Mouse (Mus musculus) left cerebral cortex, postnatal 4 days (tissue): ENCODE measurements around the gene Klk11. TPM values are rescaled to one million over a fixed set of nuclear protein-coding genes. Genes with fewer than 3 reads are reported as not detected.

ENCODE experiments used
- DNase-seq: peaks from one replicate; pipeline ENCODE4 v3.0.0-alpha.2; 2022
- intact Hi-C: fragments of 180-260 bp; cut with DNase I; formaldehyde crosslinking; loops from one replicate; pipeline ENCODE4 v1.15.1; 2025
- total RNA-seq, 2 experiments: library from RNA; stranded (reverse); gene quantifications; 2 replicates each; pipeline ENCODE4 v1.2.3; 2021

Gene Klk11
- not detected for total RNA-seq

GRCm38 (mm10) chr7:43774364-43774763 is at the start of gene Klk11:
Gene Klk11 (plus strand): TSS chr7:43774604.
- intact Hi-C loops: no loop called here
- DNase-seq: no peak

GRCm38 (mm10) chr7:43747788-43748187 is 26.6 kb upstream of the Klk11 start:
- intact Hi-C loops: no loop called here
- DNase-seq: no peak

GRCm38 (mm10) chr7:43752806-43753205 is 21.6 kb upstream of the Klk11 start:
- intact Hi-C loops: no loop called here
- DNase-seq: no peak

GRCm38 (mm10) chr7:43766484-43766883 is 7.9 kb upstream of the Klk11 start:
- DNase-seq: no peak
- intact Hi-C loops: no loop called here

GRCm38 (mm10) chr7:43768597-43768996 is 5.8 kb upstream of the Klk11 start, which contains the start of gene Klk12:
Gene Klk12 (plus strand): TSS chr7:43768897.
- intact Hi-C loops: no loop called here
- DNase-seq: no peak

GRCm38 (mm10) chr7:43769636-43770035 is 4.8 kb upstream of the Klk11 start:
- DNase-seq: no peak
- intact Hi-C loops: no loop called here

GRCm38 (mm10) chr7:43770701-43771100 is 3.7 kb upstream of the Klk11 start:
- no peak for DNase-seq
- intact Hi-C loops: no loop called here

- DNase-seq: no peak
- intact Hi-C loops: no loop called here
These were observed 2.5 kb upstream of the Klk11 start for GRCm38 (mm10) chr7:43771916-43772315.

- DNase-seq: no peak
- intact Hi-C loops: no loop called here
These were observed 1.5 kb upstream of the Klk11 start for GRCm38 (mm10) chr7:43772901-43773300.

GRCm38 (mm10) chr7:43774802-43775201 is 398 bp downstream of the Klk11 start:
- no peak for DNase-seq
- intact Hi-C loops: no loop called here

- intact Hi-C loops: no loop called here
- no peak for DNase-seq
These were observed 1.1 kb downstream of the Klk11 start for GRCm38 (mm10) chr7:43775311-43776057.

- intact Hi-C loops: no loop called here
These were observed 2.1 kb downstream of the Klk11 start for GRCm38 (mm10) chr7:43776506-43776905.

GRCm38 (mm10) chr7:43777423-43777822 is 3.0 kb downstream of the Klk11 start:
- no peak for DNase-seq
- intact Hi-C loops: no loop called here

More at GRCm38 (mm10) chr7:43776506-43776905, 2.1 kb downstream of the Klk11 start:
- DNase-seq: no peak

- intact Hi-C loops: no loop called here
- DNase-seq: no peak
These were observed 4.0 kb downstream of the Klk11 start for GRCm38 (mm10) chr7:43778176-43778970.

- intact Hi-C loops: no loop called here
- no peak for DNase-seq
These were observed 5.8 kb downstream of the Klk11 start for GRCm38 (mm10) chr7:43780241-43780640.

GRCm38 (mm10) chr7:43780746-43781145 is 6.3 kb downstream of the Klk11 start, which contains the start of gene Klk10:
Gene Klk10 (plus strand): TSS chr7:43781035.
- intact Hi-C loops: no loop called here
- no peak for DNase-seq

GRCm38 (mm10) chr7:43781541-43781940 is 7.1 kb downstream of the Klk11 start:
- intact Hi-C loops: no loop called here

GRCm38 (mm10) chr7:43782275-43783265 is 8.2 kb downstream of the Klk11 start:
- intact Hi-C loops: no loop called here
- peak; percentile 74 for DNase-seq

More at GRCm38 (mm10) chr7:43781541-43781940, 7.1 kb downstream of the Klk11 start:
- no peak for DNase-seq

GRCm38 (mm10) chr7:43785286-43785685 is 10.9 kb downstream of the Klk11 start:
- DNase-seq: no peak
- intact Hi-C loops: no loop called here

- intact Hi-C loops: no loop called here
- no peak for DNase-seq
These were observed 13.7 kb downstream of the Klk11 start for GRCm38 (mm10) chr7:43788096-43788495.

GRCm38 (mm10) chr7:43789295-43789694 is 14.9 kb downstream of the Klk11 start:
- DNase-seq: no peak
- intact Hi-C loops: no loop called here
